Mouse (Mus musculus) adrenal gland (tissue): ENCODE results near the gene Ly86.

ENCODE experiments used
- intact Hi-C: fragments of 180-260 bp; cut with DNase I; formaldehyde crosslinking; loops from one replicate; pipeline ENCODE4 v1.15.1; 2025

Ly86 gene

GRCm38 (mm10) chr13:37349051-37349450, 4.0 kb downstream of the Ly86 start:
- intact Hi-C loops, result no loop called here

GRCm38 (mm10) chr13:37353016-37353415, 8.0 kb downstream of the Ly86 start:
- intact Hi-C loops, result no loop called here

- intact Hi-C loops, result no loop called here
Measured at GRCm38 (mm10) chr13:37353868-37354267, 8.9 kb downstream of the Ly86 start.

- intact Hi-C loops, result no loop called here
Measured at GRCm38 (mm10) chr13:37354432-37354831, 9.4 kb downstream of the Ly86 start.

- intact Hi-C loops, result no loop called here
Measured at GRCm38 (mm10) chr13:37355642-37356331, 10.8 kb downstream of the Ly86 start.

- intact Hi-C loops, result no loop called here
Measured at GRCm38 (mm10) chr13:37356549-37356948, 11.5 kb downstream of the Ly86 start.

GRCm38 (mm10) chr13:37358112-37358511, 13.1 kb downstream of the Ly86 start:
- intact Hi-C loops, result no loop called here

- intact Hi-C loops, result no loop called here
Measured at GRCm38 (mm10) chr13:37361249-37361648, 16.2 kb downstream of the Ly86 start.

GRCm38 (mm10) chr13:37364351-37364750, 19.3 kb downstream of the Ly86 start:
- intact Hi-C loops, result no loop called here

GRCm38 (mm10) chr13:37376411-37376810, 31.4 kb downstream of the Ly86 start:
- intact Hi-C loops, result no loop called here

- intact Hi-C loops, result no loop called here
Measured at GRCm38 (mm10) chr13:37388222-37389202, 43.5 kb downstream of the Ly86 start.

- intact Hi-C loops, result no loop called here
Measured at GRCm38 (mm10) chr13:37389296-37389695, 44.3 kb downstream of the Ly86 start.

- intact Hi-C loops, result no loop called here
Measured at GRCm38 (mm10) chr13:37398791-37399190, 53.8 kb downstream of the Ly86 start.

- intact Hi-C loops, result no loop called here
Measured at GRCm38 (mm10) chr13:37399340-37399739, 54.3 kb downstream of the Ly86 start.

GRCm38 (mm10) chr13:37402421-37402820, 57.4 kb downstream of the Ly86 start:
- intact Hi-C loops, result no loop called here

- intact Hi-C loops, result no loop called here
Measured at GRCm38 (mm10) chr13:37403708-37404107, 58.7 kb downstream of the Ly86 start.

GRCm38 (mm10) chr13:37415696-37416095, 70.7 kb downstream of the Ly86 start:
- intact Hi-C loops, result no loop called here

- intact Hi-C loops, result no loop called here
Measured at GRCm38 (mm10) chr13:37423416-37423815, 78.4 kb downstream of the Ly86 start.

- intact Hi-C loops, result no loop called here
Measured at GRCm38 (mm10) chr13:37424904-37425303, 79.9 kb downstream of the Ly86 start.

GRCm38 (mm10) chr13:37425406-37425805, 80.4 kb downstream of the Ly86 start:
- intact Hi-C loops, result no loop called here

GRCm38 (mm10) chr13:37426578-37427336, 81.7 kb downstream of the Ly86 start:
- intact Hi-C loops, result no loop called here

- intact Hi-C loops, result no loop called here
Measured at GRCm38 (mm10) chr13:37428496-37428895, 83.5 kb downstream of the Ly86 start.
